Mouse (Mus musculus) spleen, postnatal 36 days (tissue): ENCODE results near the gene Ephb4.
A peak's percentile ranks its signal among the peaks of the same experiment; 100 is the strongest.

ENCODE experiments used
- DNase-seq, 2 experiments: peaks; one replicate each; pipeline ENCODE4 v3.0.0; 2022; ENCODE audit warnings: low spot score in 2 of 2, mixed read lengths in 1 of 2

The Ephb4 gene

GRCm38 (mm10) chr5:137349384-137350204 is at the start of gene Ephb4:
Gene Ephb4 (plus strand): TSS chr5:137350109.
- DNase-seq = peak; percentile 27 to 45

GRCm38 (mm10) chr5:137301253-137301652 is 48.7 kb upstream of the Ephb4 start:
- no peak for DNase-seq

GRCm38 (mm10) chr5:137303609-137304008 is 46.3 kb upstream of the Ephb4 start:
- no peak for DNase-seq

- DNase-seq = no peak
Observed at GRCm38 (mm10) chr5:137304165-137304564, 45.7 kb upstream of the Ephb4 start.

GRCm38 (mm10) chr5:137304816-137305215 is 45.1 kb upstream of the Ephb4 start:
- no peak for DNase-seq

GRCm38 (mm10) chr5:137305822-137306221 is 44.1 kb upstream of the Ephb4 start:
- DNase-seq = no peak

- DNase-seq = no peak
Observed at GRCm38 (mm10) chr5:137306439-137307005, 43.4 kb upstream of the Ephb4 start.

GRCm38 (mm10) chr5:137307071-137307912 is 42.6 kb upstream of the Ephb4 start, which contains the start of gene Srrt:
Gene Srrt (minus strand): TSS chr5:137307674.
- DNase-seq = peak; percentile 90 to 92

- no peak for DNase-seq
Observed at GRCm38 (mm10) chr5:137308356-137308755, 41.6 kb upstream of the Ephb4 start.

GRCm38 (mm10) chr5:137313466-137314192 is 36.3 kb upstream of the Ephb4 start:
- DNase-seq = no peak

GRCm38 (mm10) chr5:137314193-137315083 is 35.5 kb upstream of the Ephb4 start, which contains the start of gene Trip6:
Gene Trip6 (minus strand): TSS chr5:137314404.
- DNase-seq = peak in 1 of 2 experiments; percentile 47

- no peak for DNase-seq
Observed at GRCm38 (mm10) chr5:137315084-137315903, 34.6 kb upstream of the Ephb4 start.

- no peak for DNase-seq
Observed at GRCm38 (mm10) chr5:137317361-137317760, 32.5 kb upstream of the Ephb4 start.

GRCm38 (mm10) chr5:137318570-137318969 is 31.3 kb upstream of the Ephb4 start:
- no peak for DNase-seq

GRCm38 (mm10) chr5:137320996-137321395 is 28.9 kb upstream of the Ephb4 start:
- DNase-seq = no peak

- DNase-seq = no peak
Observed at GRCm38 (mm10) chr5:137330910-137331309, 19.0 kb upstream of the Ephb4 start.

- DNase-seq = no peak
Observed at GRCm38 (mm10) chr5:137332857-137333511, 16.9 kb upstream of the Ephb4 start.

- peak; percentile 92 to 94 for DNase-seq
Observed at GRCm38 (mm10) chr5:137333512-137334174, 16.3 kb upstream of the Ephb4 start, which contains the start of gene Slc12a9. Gene Slc12a9 (minus strand): TSS chr5:137333597.
